Mouse (Mus musculus): ENCODE measurements around the gene Klhl18. TPM values are rescaled to one million over a fixed set of nuclear protein-coding genes. Genes with fewer than 3 reads are reported as not detected.
A peak's percentile ranks its signal among the peaks of the same experiment; 100 is the strongest.

Gene Klhl18
- polyA plus RNA-seq, 1 experiment from 2014 or later: 9.4 TPM

DNA sequence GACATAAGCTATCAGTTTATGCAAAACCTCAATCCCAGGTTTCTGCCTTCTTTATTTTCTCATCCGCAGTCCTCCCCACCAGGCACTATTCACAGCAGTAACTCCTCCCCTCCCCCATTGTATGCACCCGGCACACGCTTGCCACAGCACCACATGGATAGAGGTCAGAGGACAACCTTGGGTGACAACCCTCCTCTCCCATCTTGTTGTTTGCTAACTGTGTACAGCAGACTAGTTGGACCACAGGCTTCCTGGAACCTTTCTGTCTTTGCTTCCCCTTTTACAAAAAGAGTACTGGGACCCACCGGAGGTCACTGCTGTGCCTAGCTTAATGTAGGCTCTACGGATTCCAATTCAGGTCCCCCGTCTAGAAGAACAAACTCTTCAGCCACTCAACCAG is 35.9 kb downstream of the Klhl18 start:
- Histone ChIP-seq H3K27ac (replicated peaks; ENCODE audit: low read depth, low read length) (no peak overlapping the region), H3K9me3 (ENCODE audit: control insufficient read depth, low read length) (no peaks in the 10 kb centered on the region), H3K4me1 (ENCODE audit: control insufficient read depth, insufficient read depth, low read length) (no peaks in the 10 kb centered on the region), H3K4me2 (ENCODE audit: low read depth, low read length) (no peak overlapping the region), H3K27me3 (replicated peaks; ENCODE audit: control insufficient read depth, insufficient read depth, low read length) (no peaks in the 10 kb centered on the region), H3K36me3 (ENCODE audit: control insufficient read depth, insufficient read depth, low read length) (peaks cover 21% of the 10 kb centered on the region), H3K4me3 (ENCODE audit: low read depth, low read length) (no peak overlapping the region), H3K9ac (ENCODE audit: low read depth, low read length) (no peak overlapping the region)
- ATAC-seq (ENCODE audit: low read depth): no peak
- no peak for DNase-seq (ENCODE audit: low spot score)
- WGBS: 89% methylated on average over 6 of the region's 6 CpGs

DNA sequence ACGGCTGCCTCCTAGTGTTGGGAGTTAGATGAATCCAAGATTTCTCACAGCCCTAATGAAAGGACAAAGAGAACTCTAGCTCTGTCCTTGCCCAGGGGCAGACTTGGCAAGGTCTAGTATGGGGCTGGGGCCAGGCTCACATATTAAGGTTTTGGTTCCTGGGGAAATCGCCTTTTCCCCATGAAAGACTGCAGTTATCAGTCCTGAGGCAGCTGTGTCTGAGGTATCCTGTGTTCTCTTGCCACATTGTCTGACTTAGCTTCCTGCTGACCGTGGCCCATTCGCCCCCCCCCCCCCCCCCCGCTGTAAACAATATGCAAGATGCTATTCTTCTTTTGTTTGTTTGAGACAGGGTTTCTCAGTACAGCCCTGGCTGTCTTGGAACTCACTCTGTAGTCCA is 36.4 kb downstream of the Klhl18 start:
- Histone ChIP-seq H3K36me3 (ENCODE audit: control insufficient read depth, insufficient read depth, low read length) (peaks cover 25% of the 10 kb centered on the region), H3K4me1 (ENCODE audit: control insufficient read depth, insufficient read depth, low read length) (no peaks in the 10 kb centered on the region), H3K9ac (ENCODE audit: low read depth, low read length) (0 out of 2 replicates have a peak overlapping the region, but pooled peaks have one; percentile 1), H3K4me2 (ENCODE audit: low read depth, low read length) (no peak overlapping the region), H3K27me3 (replicated peaks; ENCODE audit: control insufficient read depth, insufficient read depth, low read length) (no peaks in the 10 kb centered on the region), H3K9me3 (ENCODE audit: control insufficient read depth, low read length) (no peaks in the 10 kb centered on the region), H3K27ac (replicated peaks; ENCODE audit: low read depth, low read length) (no peak overlapping the region), H3K4me3 (ENCODE audit: low read depth, low read length) (no peak overlapping the region)
- 66% methylated on average over 2 of the region's 5 CpGs for WGBS
- ATAC-seq (ENCODE audit: low read depth) (no peak), DNase-seq (ENCODE audit: low spot score) (no peak)

- DNase-seq (ENCODE audit: low spot score) (no peak), ATAC-seq (ENCODE audit: low read depth) (no peak)
- Histone ChIP-seq H3K4me2 (ENCODE audit: low read depth, low read length) (no peak overlapping the region), H3K9ac (ENCODE audit: low read depth, low read length) (no peak overlapping the region), H3K36me3 (ENCODE audit: control insufficient read depth, insufficient read depth, low read length) (peaks cover 30% of the 10 kb centered on the region), H3K9me3 (ENCODE audit: control insufficient read depth, low read length) (no peaks in the 10 kb centered on the region), H3K4me3 (ENCODE audit: low read depth, low read length) (no peak overlapping the region), H3K4me1 (ENCODE audit: control insufficient read depth, insufficient read depth, low read length) (no peaks in the 10 kb centered on the region), H3K27ac (replicated peaks; ENCODE audit: low read depth, low read length) (no peak overlapping the region), H3K27me3 (replicated peaks; ENCODE audit: control insufficient read depth, insufficient read depth, low read length) (no peaks in the 10 kb centered on the region)
- 94% methylated on average over 11 of the region's 11 CpGs for WGBS
Observed at GRCm38 (mm10) chr9:110436041-110436440, 40.5 kb downstream of the Klhl18 start.

DNA sequence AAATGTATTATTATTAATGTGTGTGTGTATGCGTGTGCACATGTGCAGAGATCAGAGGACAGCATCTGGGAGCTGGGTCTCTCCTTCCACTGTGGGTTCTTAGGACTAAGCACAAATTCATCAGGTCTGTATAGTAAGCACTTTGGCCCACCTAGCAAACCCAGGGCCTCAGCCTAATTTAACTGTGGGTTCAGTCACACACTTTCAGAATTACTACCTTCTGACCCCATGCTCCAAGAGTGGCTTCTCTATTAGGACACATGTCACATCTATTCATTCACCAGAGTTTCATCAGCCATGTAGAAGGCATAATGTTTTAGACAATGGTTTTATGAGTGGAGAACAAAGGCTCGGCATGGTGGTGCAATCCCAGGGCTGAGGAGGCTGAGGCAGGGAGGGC is 43.4 kb downstream of the Klhl18 start:
- Histone ChIP-seq H3K4me3 (ENCODE audit: low read depth, low read length) (no peak overlapping the region), H3K4me2 (ENCODE audit: low read depth, low read length) (no peak overlapping the region), H3K27me3 (replicated peaks; ENCODE audit: control insufficient read depth, insufficient read depth, low read length) (no peaks in the 10 kb centered on the region), H3K36me3 (ENCODE audit: control insufficient read depth, insufficient read depth, low read length) (peaks cover 51% of the 10 kb centered on the region), H3K9ac (ENCODE audit: low read depth, low read length) (no peak overlapping the region), H3K4me1 (ENCODE audit: control insufficient read depth, insufficient read depth, low read length) (no peaks in the 10 kb centered on the region), H3K9me3 (ENCODE audit: control insufficient read depth, low read length) (no peaks in the 10 kb centered on the region), H3K27ac (replicated peaks; ENCODE audit: low read depth, low read length) (no peak overlapping the region)
- WGBS: 98% methylated on average over 2 of the region's 2 CpGs
- DNase-seq (ENCODE audit: low spot score) (no peak), ATAC-seq (ENCODE audit: low read depth) (no peak)

GRCm38 (mm10) chr9:110431241-110431640 is 45.3 kb downstream of the Klhl18 start:
- Histone ChIP-seq H3K4me3 (ENCODE audit: low read depth, low read length) (no peak overlapping the region), H3K9me3 (ENCODE audit: control insufficient read depth, low read length) (no peaks in the 10 kb centered on the region), H3K27me3 (replicated peaks; ENCODE audit: control insufficient read depth, insufficient read depth, low read length) (no peaks in the 10 kb centered on the region), H3K9ac (ENCODE audit: low read depth, low read length) (no peak overlapping the region), H3K27ac (replicated peaks; ENCODE audit: low read depth, low read length) (no peak overlapping the region), H3K4me1 (ENCODE audit: control insufficient read depth, insufficient read depth, low read length) (no peaks in the 10 kb centered on the region), H3K36me3 (ENCODE audit: control insufficient read depth, insufficient read depth, low read length) (peaks cover 58% of the 10 kb centered on the region), H3K4me2 (ENCODE audit: low read depth, low read length) (no peak overlapping the region)
- ATAC-seq (ENCODE audit: low read depth) (no peak), DNase-seq (ENCODE audit: low spot score) (no peak)
- 84% methylated on average over 8 of the region's 8 CpGs for WGBS

DNA sequence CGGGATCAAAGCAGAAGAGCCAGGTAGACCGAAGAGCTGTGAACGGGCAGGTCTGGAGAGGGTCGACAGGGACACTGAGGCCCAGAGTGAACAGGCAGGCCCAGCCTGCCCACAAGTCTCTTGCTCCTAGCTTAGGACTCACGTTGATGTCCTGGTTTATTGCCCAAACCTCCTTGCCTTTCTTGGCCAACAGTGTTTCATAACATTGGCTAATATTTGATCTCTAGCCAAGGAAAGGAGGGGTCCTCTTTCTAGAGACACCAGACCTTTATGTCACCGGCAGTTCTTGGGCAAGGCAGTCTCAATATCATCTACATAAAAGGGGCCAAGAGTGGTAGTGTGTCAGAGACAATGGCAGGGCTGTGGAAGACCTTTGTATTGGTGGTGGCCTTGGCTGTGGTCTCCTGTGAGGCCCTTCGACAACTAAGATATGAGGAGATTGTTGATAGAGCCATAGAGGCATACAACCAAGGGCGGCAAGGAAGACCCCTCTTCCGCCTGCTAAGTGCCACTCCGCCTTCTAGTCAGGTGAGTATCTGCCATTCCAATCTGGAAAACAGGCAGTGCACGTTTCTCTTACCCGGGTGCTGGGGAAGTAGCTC is 56.9 kb downstream of the Klhl18 start, which contains the start of gene Ngp:
Gene Ngp (plus strand): TSS at position 237 of the 602 bp plus-strand sequence.
- DNase-seq (ENCODE audit: low spot score): no peak
- Histone ChIP-seq H3K27me3 (replicated peaks; ENCODE audit: control insufficient read depth, insufficient read depth, low read length) (no peaks in the 10 kb centered on the region), H3K4me3 (ENCODE audit: low read depth, low read length) (no peak within 1 kb of the TSS), H3K27ac (replicated peaks; ENCODE audit: low read depth, low read length) (no peak within 1 kb of the TSS), H3K4me1 (ENCODE audit: control insufficient read depth, insufficient read depth, low read length) (no peaks in the 10 kb centered on the region), H3K9ac (ENCODE audit: low read depth, low read length) (no peak within 1 kb of the TSS), H3K4me2 (ENCODE audit: low read depth, low read length) (no peak within 1 kb of the TSS), H3K36me3 (ENCODE audit: control insufficient read depth, insufficient read depth, low read length) (no peaks in the 10 kb centered on the region), H3K9me3 (ENCODE audit: control insufficient read depth, low read length) (no peaks in the 10 kb centered on the region)
- WGBS: 90% methylated on average over 12 of the region's 12 CpGs
- no peak for ATAC-seq (ENCODE audit: low read depth)

DNA sequence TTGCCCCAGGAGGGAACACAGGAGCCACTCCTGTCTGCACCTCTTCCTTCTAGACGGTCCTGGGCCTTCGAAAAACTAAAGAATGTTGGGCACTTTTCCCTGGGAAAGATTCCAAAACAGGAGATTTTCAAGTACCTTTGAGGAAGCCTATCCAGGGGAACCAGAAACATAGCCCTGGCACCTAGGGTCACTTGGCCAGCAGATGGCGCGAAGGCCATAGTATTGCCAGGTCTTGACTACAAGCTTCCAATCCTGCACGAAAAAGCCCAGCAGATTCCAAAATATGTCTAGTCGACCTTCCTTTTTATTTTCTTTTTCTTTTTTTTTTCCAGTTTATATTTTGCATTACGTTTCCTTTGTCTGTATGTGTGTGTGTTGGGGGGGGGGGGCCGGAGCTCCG is 62.7 kb downstream of the Klhl18 start:
- Histone ChIP-seq H3K36me3 (ENCODE audit: control insufficient read depth, insufficient read depth, low read length) (no peaks in the 10 kb centered on the region), H3K27ac (replicated peaks; ENCODE audit: low read depth, low read length) (no peak overlapping the region), H3K9me3 (ENCODE audit: control insufficient read depth, low read length) (no peaks in the 10 kb centered on the region), H3K9ac (ENCODE audit: low read depth, low read length) (no peak overlapping the region), H3K4me2 (ENCODE audit: low read depth, low read length) (no peak overlapping the region), H3K27me3 (replicated peaks; ENCODE audit: control insufficient read depth, insufficient read depth, low read length) (no peaks in the 10 kb centered on the region), H3K4me1 (ENCODE audit: control insufficient read depth, insufficient read depth, low read length) (0 out of 2 replicates have a peak, but pooled peaks cover 3% of the 10 kb centered on the region), H3K4me3 (ENCODE audit: low read depth, low read length) (no peak overlapping the region)
- WGBS: 56% methylated on average over 9 of the region's 9 CpGs
- ATAC-seq (ENCODE audit: low read depth) (no peak; the same call in 1 of the 2 replicates), DNase-seq (ENCODE audit: low spot score) (peak; percentile 50)

- Histone ChIP-seq H3K27me3 (replicated peaks; ENCODE audit: control insufficient read depth, insufficient read depth, low read length) (no peaks in the 10 kb centered on the region), H3K4me2 (ENCODE audit: low read depth, low read length) (no peak overlapping the region), H3K4me3 (ENCODE audit: low read depth, low read length) (no peak overlapping the region), H3K9ac (ENCODE audit: low read depth, low read length) (no peak overlapping the region), H3K36me3 (ENCODE audit: control insufficient read depth, insufficient read depth, low read length) (no peaks in the 10 kb centered on the region), H3K9me3 (ENCODE audit: control insufficient read depth, low read length) (no peaks in the 10 kb centered on the region), H3K4me1 (ENCODE audit: control insufficient read depth, insufficient read depth, low read length) (0 out of 2 replicates have a peak, but pooled peaks cover 3% of the 10 kb centered on the region), H3K27ac (replicated peaks; ENCODE audit: low read depth, low read length) (no peak overlapping the region)
- WGBS: 72% methylated on average over 6 of the region's 7 CpGs
- DNase-seq (ENCODE audit: low spot score) (no peak), ATAC-seq (ENCODE audit: low read depth) (no peak)
Observed at GRCm38 (mm10) chr9:110412926-110413325, 63.6 kb downstream of the Klhl18 start.
